Mouse (Mus musculus) myocyte (in vitro differentiated cells): Measurements from ENCODE around the gene Cldnd2. TPM values are rescaled to one million over a fixed set of nuclear protein-coding genes. Genes with fewer than 3 reads are reported as not detected.

Experiments used
- H3K27me3 ChIP-seq: one replicate; pipeline ENCODE4 v1.6.1; 2011; ENCODE audit not compliant: control insufficient read depth, insufficient read depth, insufficient read length
- H3K36me3 ChIP-seq: one replicate; pipeline ENCODE4 v1.6.1; 2011; ENCODE audit not compliant: control insufficient read depth, insufficient read depth
- H3K4me2 ChIP-seq: one replicate; pipeline ENCODE4 v1.6.1; 2011; ENCODE audit warnings: low read depth, control low read depth
- H3K4me3 ChIP-seq: one replicate; pipeline ENCODE4 v1.5.1; 2011; ENCODE audit warnings: mild to moderate bottlenecking, control low read depth, moderate library complexity
- H3K79me2 ChIP-seq: one replicate; pipeline ENCODE4 v1.6.1; 2011; ENCODE audit not compliant: control insufficient read depth, insufficient read depth
- H3ac ChIP-seq: one replicate; pipeline ENCODE4 v1.6.1; 2011; ENCODE audit not compliant: control insufficient read depth, insufficient read length
- CEBPB ChIP-seq: IDR thresholded peaks from 2 replicates; pipeline ENCODE4 v1.6.1; 2011; ENCODE audit warnings: mild to moderate bottlenecking, moderate library complexity; ENCODE audit not compliant: poor library complexity, insufficient read depth, severe bottlenecking
- E2F4 ChIP-seq: IDR thresholded peaks from one replicate; pipeline ENCODE4 v1.6.1; 2011; ENCODE audit warnings: mild to moderate bottlenecking, control low read depth, moderate library complexity; ENCODE audit not compliant: insufficient read depth
- MAX ChIP-seq: IDR thresholded peaks from one replicate; pipeline ENCODE4 v1.6.1; 2011; ENCODE audit warnings: low read depth, mild to moderate bottlenecking, control low read depth
- MYOD1 ChIP-seq, 3 experiments: IDR thresholded peaks; one replicate each; pipeline ENCODE4 v1.6.1; 2011; ENCODE audit warnings: control low read depth in 2 of 3, low read depth in 2 of 3, mild to moderate bottlenecking in 2 of 3, moderate library complexity in 1 of 3; ENCODE audit not compliant: insufficient read length in 2 of 3, control insufficient read depth in 1 of 3
- MYOG ChIP-seq, 3 experiments: IDR thresholded peaks; one replicate each; pipeline ENCODE4 v1.6.1; 2011; ENCODE audit warnings: control low read depth in 2 of 3, low read depth in 2 of 3, mild to moderate bottlenecking in 2 of 3; ENCODE audit not compliant: insufficient read length in 2 of 3, control insufficient read depth in 1 of 3, insufficient read depth in 1 of 3
- POLR2A ChIP-seq: IDR thresholded peaks from one replicate; pipeline ENCODE4 v1.6.1; 2011; ENCODE audit warnings: low read depth, mild to moderate bottlenecking, control low read depth, moderate library complexity; ENCODE audit not compliant: insufficient read length
- POLR2AphosphoS2 ChIP-seq: IDR thresholded peaks from one replicate; pipeline ENCODE4 v1.6.1; 2011; ENCODE audit warnings: low read depth, control low read depth; ENCODE audit not compliant: insufficient read length
- REST ChIP-seq: IDR thresholded peaks from one replicate; pipeline ENCODE4 v1.6.1; 2011; ENCODE audit warnings: mild to moderate bottlenecking, control low read depth, moderate library complexity; ENCODE audit not compliant: insufficient read depth, insufficient read length
- SRF ChIP-seq: IDR thresholded peaks from one replicate; pipeline ENCODE4 v1.6.1; 2011; ENCODE audit warnings: low read depth; ENCODE audit not compliant: control insufficient read depth, insufficient read length
- TCF12 ChIP-seq: IDR thresholded peaks from one replicate; pipeline ENCODE4 v1.6.1; 2011; ENCODE audit warnings: mild to moderate bottlenecking, control low read depth; ENCODE audit not compliant: poor library complexity, insufficient read depth, severe bottlenecking
- TCF3 ChIP-seq: IDR thresholded peaks from one replicate; pipeline ENCODE4 v1.6.1; 2011; ENCODE audit warnings: low read depth, control low read depth; ENCODE audit not compliant: insufficient read length
- USF1 ChIP-seq: IDR thresholded peaks from one replicate; pipeline ENCODE4 v1.6.1; 2011; ENCODE audit warnings: low read depth, mild to moderate bottlenecking, control low read depth, moderate library complexity
- polyA plus RNA-seq: library from polyadenylated mRNA; unstranded; fragments of >200 nt; fragmentation: generic; extraction: Trizol; gene quantifications from one replicate; pipeline ENCODE4 v1.2.1, GENCODE M21; 2012; ENCODE audit warnings: missing spikeins

Gene Cldnd2
- polyA plus RNA-seq, 1 experiment: not detected

DNA sequence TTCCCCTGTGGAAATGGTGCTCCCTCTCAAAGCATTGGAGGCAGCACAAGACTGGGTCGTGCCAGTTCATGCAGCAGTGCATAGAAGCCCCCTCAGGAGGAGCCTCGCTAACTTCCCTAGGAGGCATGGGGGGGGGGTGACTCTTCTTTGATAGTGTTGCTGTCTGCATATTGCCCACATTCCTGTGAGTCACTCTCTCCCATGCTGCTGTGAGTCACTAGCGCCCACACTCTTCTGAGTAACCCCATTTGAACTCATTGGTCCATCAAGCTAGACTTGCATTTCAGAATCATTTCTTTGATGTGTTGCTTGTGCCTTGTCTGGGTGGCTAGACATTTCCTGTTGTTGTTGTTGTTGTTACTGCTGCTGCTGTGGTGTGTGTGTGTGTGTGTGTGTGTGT lies 40.6 kb downstream of the Cldnd2 start:
- H3K4me3 ChIP-seq: no peak overlapping the region
- H3K4me2 ChIP-seq: peak overlapping the region; percentile 46
- H3K27me3 ChIP-seq: no peaks in the 10 kb centered on the region
- no peak overlapping the region for H3ac ChIP-seq
- TF ChIP-seq USF1: no peak
- TF ChIP-seq MYOG (IDR thresholded peaks at IDR 0.05; ENCODE audit: control insufficient read depth in 1 of 3, insufficient read depth in 1 of 3, insufficient read length in 2 of 3, low read depth in 2 of 3): no peak
- TF ChIP-seq TCF3: no peak
- no peak for TF ChIP-seq MYOD1 (IDR thresholded peaks at IDR 0.05; ENCODE audit: control insufficient read depth in 1 of 3, insufficient read length in 2 of 3, low read depth in 2 of 3)
- TF ChIP-seq E2F4: no peak
- TF ChIP-seq POLR2AphosphoS2: no peak
- TF ChIP-seq MAX: no peak
- TF ChIP-seq TCF12: no peak
- TF ChIP-seq POLR2A: no peak
- no peak for TF ChIP-seq CEBPB
- TF ChIP-seq SRF: no peak
- H3K36me3 ChIP-seq: no peaks in the 10 kb centered on the region
- H3K79me2 ChIP-seq: no peaks in the 10 kb centered on the region

DNA sequence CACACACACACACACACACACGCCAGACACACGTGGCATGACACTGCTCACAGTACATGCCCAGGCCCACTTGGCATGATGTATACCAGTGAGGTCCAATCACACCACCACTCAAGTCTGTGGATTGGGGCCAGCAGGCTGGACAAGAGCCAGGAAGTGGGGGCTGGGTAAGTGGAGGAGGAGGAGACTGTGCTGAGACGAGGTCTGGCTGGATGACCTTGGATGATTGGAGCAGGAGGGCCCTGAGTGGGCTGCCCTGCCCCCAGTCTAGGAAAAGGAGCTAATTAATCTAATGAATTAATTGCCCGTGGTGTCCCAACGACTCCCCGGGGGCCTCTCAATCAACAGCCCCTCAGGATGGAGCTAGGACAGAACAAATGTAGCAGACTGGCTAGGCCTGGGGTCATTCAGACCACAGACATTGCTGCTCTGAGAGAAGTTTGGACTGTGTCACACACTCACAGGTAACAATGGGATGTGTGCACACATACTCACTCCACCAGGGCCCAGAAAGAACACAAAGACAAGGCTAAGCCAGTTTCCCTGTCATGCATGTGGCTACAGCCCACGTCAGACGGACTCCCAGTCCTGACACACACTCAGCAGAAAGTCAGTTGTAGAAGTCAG lies 41.6 kb downstream of the Cldnd2 start:
- H3K4me2 ChIP-seq: no peak overlapping the region
- TF ChIP-seq USF1: no peak
- TF ChIP-seq TCF3: no peak
- no peak for TF ChIP-seq CEBPB
- no peak for TF ChIP-seq E2F4
- TF ChIP-seq POLR2A: no peak
- no peak for TF ChIP-seq POLR2AphosphoS2
- no peak for TF ChIP-seq MYOG (IDR thresholded peaks at IDR 0.05; ENCODE audit: control insufficient read depth in 1 of 3, insufficient read depth in 1 of 3, insufficient read length in 2 of 3, low read depth in 2 of 3)
- TF ChIP-seq REST: no peak
- no peak for TF ChIP-seq SRF
- no peak overlapping the region for H3K4me3 ChIP-seq
- H3K79me2 ChIP-seq: no peaks in the 10 kb centered on the region
- no peaks in the 10 kb centered on the region for H3K27me3 ChIP-seq
- H3K36me3 ChIP-seq: no peaks in the 10 kb centered on the region
- no peak overlapping the region for H3ac ChIP-seq

DNA sequence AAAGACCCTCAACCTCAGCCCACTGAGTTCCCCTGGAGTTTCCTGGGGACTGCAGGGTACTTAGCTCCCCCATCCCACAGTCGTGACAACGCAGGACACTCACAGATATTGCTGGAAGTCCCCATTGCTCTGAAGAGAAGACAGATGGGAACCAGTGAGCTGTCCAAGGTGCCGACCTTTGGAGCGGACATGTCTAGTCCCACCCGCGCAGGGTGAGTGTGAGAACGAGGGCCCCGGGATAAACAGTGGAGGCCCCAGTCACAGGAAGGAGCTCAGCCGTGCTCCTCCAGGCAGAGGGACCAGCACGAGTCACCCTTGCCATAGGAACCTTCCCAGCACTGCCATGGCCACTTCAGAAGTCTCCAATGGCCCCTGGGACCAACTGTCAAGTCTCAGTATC lies 42.7 kb downstream of the Cldnd2 start:
- Histone ChIP-seq H3K79me2 (no peaks in the 10 kb centered on the region), H3K36me3 (no peaks in the 10 kb centered on the region)
- TF ChIP-seq REST (peak; percentile 83), CEBPB (no peak)

DNA sequence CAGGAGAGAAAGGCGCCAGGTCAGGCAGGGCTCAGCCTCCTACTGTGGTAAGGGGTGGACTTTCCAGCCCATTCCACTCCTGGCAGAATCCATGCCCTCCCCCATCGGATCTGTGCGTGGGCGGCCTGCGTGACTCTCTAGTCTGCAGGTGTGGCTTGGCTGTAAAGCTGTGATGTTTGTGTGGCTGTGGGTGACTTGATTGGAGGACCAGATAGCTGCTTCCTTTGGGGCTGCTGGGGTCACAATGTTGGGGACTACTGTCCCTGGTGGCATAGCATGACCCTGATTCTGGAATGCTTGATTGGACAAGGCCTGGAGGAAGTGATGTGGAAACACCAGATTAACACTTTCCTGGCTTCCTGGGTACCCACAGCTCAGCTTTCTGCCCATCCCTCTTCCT lies 48.1 kb downstream of the Cldnd2 start:
- Histone ChIP-seq H3K36me3 (no peaks in the 10 kb centered on the region), H3K4me3 (no peak overlapping the region), H3K27me3 (peaks cover 8% of the 10 kb centered on the region), H3ac (no peak overlapping the region), H3K79me2 (no peaks in the 10 kb centered on the region), H3K4me2 (peak overlapping the region; percentile 34)
- TF ChIP-seq E2F4: no peak
- no peak for TF ChIP-seq USF1
- no peak for TF ChIP-seq POLR2A
- TF ChIP-seq TCF3: no peak
- no peak for TF ChIP-seq MYOG (IDR thresholded peaks at IDR 0.05; ENCODE audit: control insufficient read depth in 1 of 3, insufficient read depth in 1 of 3, insufficient read length in 2 of 3, low read depth in 2 of 3)
- TF ChIP-seq REST: no peak
- TF ChIP-seq POLR2AphosphoS2: no peak
- no peak for TF ChIP-seq MYOD1 (IDR thresholded peaks at IDR 0.05; ENCODE audit: control insufficient read depth in 1 of 3, insufficient read length in 2 of 3, low read depth in 2 of 3)
- no peak for TF ChIP-seq MAX

More for the DNA sequence above, 42.7 kb downstream of the Cldnd2 start:
- no peak overlapping the region for H3K4me3 ChIP-seq
- H3K27me3 ChIP-seq: no peaks in the 10 kb centered on the region
- H3K4me2 ChIP-seq: no peak overlapping the region
- H3ac ChIP-seq: no peak overlapping the region

DNA sequence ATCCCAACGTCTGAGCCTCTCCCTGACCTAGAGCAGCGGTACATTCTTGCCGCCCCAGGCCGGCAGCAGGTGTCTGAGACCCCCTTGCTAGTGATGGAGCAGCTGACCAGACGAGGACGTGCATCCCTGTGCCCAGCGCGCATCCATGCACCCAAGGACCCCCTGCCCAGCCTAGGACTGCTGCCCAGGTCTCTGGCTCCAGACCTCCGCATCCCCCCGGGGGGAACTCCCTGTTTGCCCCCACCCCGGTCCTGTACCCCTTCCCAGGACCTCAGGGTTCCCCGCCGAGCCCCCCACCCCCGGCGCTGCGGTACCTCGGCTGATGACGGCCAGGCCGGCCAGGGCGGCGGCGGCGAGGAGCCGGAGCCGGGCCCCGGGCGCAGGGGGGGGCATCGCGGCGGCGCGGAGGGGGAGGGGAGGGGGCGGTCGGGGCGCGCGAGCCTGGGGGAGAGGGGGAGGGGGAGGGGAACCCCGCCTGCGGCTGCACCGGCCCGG lies 49.1 kb downstream of the Cldnd2 start, which contains the start of gene Iglon5:
TSS of gene Iglon5 (minus strand) at position 445 of the 495 bp plus-strand sequence.
- H3K79me2 ChIP-seq: no peaks in the 10 kb centered on the region
- peak within 1 kb of the TSS; percentile 61 for H3K4me2 ChIP-seq
- H3ac ChIP-seq: no peak within 1 kb of the TSS
- no peaks in the 10 kb centered on the region for H3K36me3 ChIP-seq
- TF ChIP-seq REST: no peak
- no peak for TF ChIP-seq POLR2A
- TF ChIP-seq MYOG (IDR thresholded peaks at IDR 0.05; ENCODE audit: control insufficient read depth in 1 of 3, insufficient read depth in 1 of 3, insufficient read length in 2 of 3, low read depth in 2 of 3): no peak
- no peak for TF ChIP-seq MAX
- no peak for TF ChIP-seq CEBPB
- no peak for TF ChIP-seq E2F4
- no peak for TF ChIP-seq MYOD1 (IDR thresholded peaks at IDR 0.05; ENCODE audit: control insufficient read depth in 1 of 3, insufficient read length in 2 of 3, low read depth in 2 of 3)
- TF ChIP-seq SRF: no peak
- TF ChIP-seq TCF3: no peak
- TF ChIP-seq TCF12: no peak
- no peak for TF ChIP-seq USF1
- TF ChIP-seq POLR2AphosphoS2: no peak
- peaks cover 8% of the 10 kb centered on the region for H3K27me3 ChIP-seq
- H3K4me3 ChIP-seq: no peak within 1 kb of the TSS
